Mouse (Mus musculus): ENCODE measurements at regions not wholly inside any gene's neighbourhood (a gene's known extent, or its start where the extent isn't known, plus 50 kb on each side); places are given as distances from the start of the nearest gene placed in this dataset.
A peak's percentile ranks its signal among the peaks of the same experiment; 100 is the strongest.
"Not testable (repeated sequence)": the region's sequence is repeated elsewhere in the genome, so short reads cannot be mapped to it uniquely, and the experiment has no call there.

GRCm38 (mm10) chr17:94866630-94867029 is 116.8 kb upstream of the Mettl4 start:
- Histone ChIP-seq H3K27ac (replicated peaks; ENCODE audit: insufficient read depth, low read depth, low read length) (no peak overlapping the region), H3K9ac (ENCODE audit: low read depth, low read length) (no peak overlapping the region), H3K79me2 (ENCODE audit: control insufficient read depth, insufficient read depth, low read length) (no peaks in the 10 kb centered on the region), H3K27me3 (ENCODE audit: control insufficient read depth, insufficient read depth, low read length) (no peaks in the 10 kb centered on the region), H3K36me3 (ENCODE audit: control insufficient read depth, insufficient read depth, low read length) (no peaks in the 10 kb centered on the region; the same call in 1 of the 2 replicates), H3K4me1 (ENCODE audit: control insufficient read depth, insufficient read depth, low read length) (no peaks in the 10 kb centered on the region), H3K4me3 (ENCODE audit: insufficient read depth, low read depth, low read length) (no peak overlapping the region)
- DNase-seq (ENCODE audit: extremely low read depth, low read depth, low spot score), result no peak
- WGBS, result 95% methylated on average over 1 of the region's 1 CpGs
- TF ChIP-seq CTCF (IDR thresholded peaks at IDR 0.05; ENCODE audit: low read depth, low read length) (no peak), POLR2A (IDR thresholded peaks at IDR 0.05; ENCODE audit: extremely low read depth, insufficient read depth, low read length) (no peak)

DNA sequence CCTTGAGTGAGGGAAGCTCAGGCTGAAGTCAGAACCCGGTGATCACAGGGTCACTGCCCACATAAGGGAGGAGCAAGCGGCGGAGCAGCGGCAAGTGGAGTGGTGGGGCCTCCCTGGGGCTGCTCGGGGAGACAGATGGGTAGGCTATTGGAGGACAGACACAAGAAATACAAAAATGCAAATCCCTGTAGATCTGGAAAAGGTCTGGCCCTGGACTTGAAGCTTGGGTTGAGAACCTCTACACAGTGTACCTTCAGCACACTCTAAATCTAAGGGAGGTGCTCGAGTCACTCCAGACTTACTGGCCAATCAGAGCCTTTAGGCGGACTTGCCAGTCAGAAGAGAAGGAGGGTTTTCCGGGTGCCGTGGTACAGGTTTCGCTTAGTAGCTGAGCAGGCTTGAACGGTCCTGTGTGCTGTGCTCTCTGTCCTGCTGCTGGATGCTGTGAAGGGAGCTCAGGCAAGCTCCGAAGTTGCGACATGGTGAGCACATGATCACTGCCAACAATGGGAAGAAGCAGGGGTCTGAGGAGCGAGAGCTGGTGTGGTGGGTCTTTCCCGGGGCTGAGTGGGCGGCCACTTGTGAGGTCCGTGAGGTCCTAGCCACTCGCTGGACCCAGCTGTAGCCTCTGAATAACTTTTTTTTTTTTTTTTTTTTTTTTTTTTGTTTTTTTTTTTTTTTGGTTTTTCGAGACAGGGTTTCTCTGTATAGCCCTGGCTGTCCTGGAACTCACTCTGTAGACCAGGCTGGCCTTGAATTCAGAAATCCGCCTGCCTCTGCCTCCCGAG is 114.9 kb upstream of the Mettl4 start:
- H3K27ac ChIP-seq (replicated peaks; ENCODE audit: insufficient read depth, low read depth, low read length), result peak overlapping the region; percentile 77
- DNase-seq (ENCODE audit: extremely low read depth, low read depth, low spot score), result peak; percentile 96
- peak; percentile 66 for TF ChIP-seq POLR2A (IDR thresholded peaks at IDR 0.05; ENCODE audit: extremely low read depth, insufficient read depth, low read length)
- H3K36me3 ChIP-seq (ENCODE audit: control insufficient read depth, insufficient read depth, low read length); H3K4me1 ChIP-seq (ENCODE audit: control insufficient read depth, insufficient read depth, low read length); H3K79me2 ChIP-seq (ENCODE audit: control insufficient read depth, insufficient read depth, low read length); H3K27me3 ChIP-seq (ENCODE audit: control insufficient read depth, insufficient read depth, low read length): not testable (repeated sequence)
- H3K4me3 ChIP-seq (ENCODE audit: insufficient read depth, low read depth, low read length), result peak overlapping the region; percentile 67
- WGBS, result 9% methylated on average over 20 of the region's 21 CpGs
- H3K9ac ChIP-seq (ENCODE audit: low read depth, low read length), result peak overlapping the region; percentile 62

DNA sequence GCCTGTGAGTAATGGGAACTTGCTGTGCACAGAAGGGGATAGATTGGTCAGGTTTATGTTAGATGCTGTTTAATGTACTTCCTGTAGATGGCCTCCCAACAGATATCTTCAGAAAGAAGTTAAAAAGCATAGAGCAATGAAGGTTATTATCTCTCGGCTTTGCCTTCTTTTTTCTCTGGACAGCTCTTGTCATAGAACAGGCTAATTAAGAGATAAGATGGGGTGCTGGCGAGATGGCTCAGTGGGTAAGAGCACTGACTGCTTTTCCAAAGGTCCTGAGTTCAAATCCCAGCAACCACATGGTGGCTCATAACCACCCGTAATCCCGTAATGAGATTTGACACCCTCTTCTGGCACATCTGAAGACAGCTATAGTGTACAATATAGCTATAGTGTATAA is 104.9 kb upstream of the Mettl4 start:
- 90% methylated on average over 4 of the region's 4 CpGs for WGBS
- H3K27me3 ChIP-seq (ENCODE audit: control insufficient read depth, insufficient read depth, low read length); H3K4me3 ChIP-seq (ENCODE audit: insufficient read depth, low read depth, low read length); H3K9ac ChIP-seq (ENCODE audit: low read depth, low read length); H3K36me3 ChIP-seq (ENCODE audit: control insufficient read depth, insufficient read depth, low read length); H3K4me1 ChIP-seq (ENCODE audit: control insufficient read depth, insufficient read depth, low read length); H3K79me2 ChIP-seq (ENCODE audit: control insufficient read depth, insufficient read depth, low read length); H3K27ac ChIP-seq (replicated peaks; ENCODE audit: insufficient read depth, low read depth, low read length); DNase-seq (ENCODE audit: extremely low read depth, low read depth, low spot score): not testable (repeated sequence)

DNA sequence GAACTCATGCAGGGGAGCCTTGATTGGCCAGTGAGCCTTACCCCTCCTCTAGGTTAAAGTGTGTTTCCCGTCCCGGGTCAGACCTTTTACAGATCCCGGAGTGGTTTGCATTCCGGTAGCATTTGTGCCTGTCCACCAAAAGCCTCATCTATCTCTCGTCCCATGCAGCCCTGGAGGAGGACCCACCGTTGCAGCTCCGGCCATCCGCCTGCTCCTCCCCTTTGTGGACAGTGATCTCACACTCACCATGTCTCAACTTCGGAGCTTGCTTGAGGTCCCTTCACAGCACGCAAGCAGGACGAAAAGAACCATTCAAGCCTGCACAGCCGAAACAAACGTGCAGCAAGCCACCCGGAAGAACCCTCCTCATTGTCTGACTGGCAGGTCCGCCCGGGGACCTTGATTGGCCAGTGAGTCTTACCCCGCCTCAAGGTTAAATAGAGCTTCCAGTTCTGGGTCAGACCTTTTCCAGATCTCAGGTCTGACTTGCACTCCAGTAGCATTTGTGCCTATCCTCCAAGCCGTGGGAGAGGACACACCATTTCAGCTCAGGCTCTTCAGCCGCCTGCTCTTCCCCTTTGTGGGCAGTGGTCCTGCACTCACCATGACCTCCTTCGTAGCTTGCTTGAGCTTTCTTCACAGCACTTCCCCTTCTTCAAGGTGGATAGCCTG is 84.8 kb upstream of the Mettl4 start:
- no peaks in the 10 kb centered on the region for H3K27me3 ChIP-seq (ENCODE audit: control insufficient read depth, insufficient read depth, low read length)
- H3K79me2 ChIP-seq (ENCODE audit: control insufficient read depth, insufficient read depth, low read length), result peaks cover 3% of the 10 kb centered on the region; the same call in 1 of the 2 replicates
- TF ChIP-seq POLR2A (IDR thresholded peaks at IDR 0.05; ENCODE audit: extremely low read depth, insufficient read depth, low read length), result no peak
- no peak for TF ChIP-seq CTCF (IDR thresholded peaks at IDR 0.05; ENCODE audit: low read depth, low read length)
- DNase-seq (ENCODE audit: extremely low read depth, low read depth, low spot score), result peak; percentile 84
- 1% methylated on average over 20 of the region's 20 CpGs for WGBS
- H3K9ac ChIP-seq (ENCODE audit: low read depth, low read length), result peak overlapping the region; percentile 70
- no peaks in the 10 kb centered on the region for H3K4me1 ChIP-seq (ENCODE audit: control insufficient read depth, insufficient read depth, low read length)
- H3K4me3 ChIP-seq (ENCODE audit: insufficient read depth, low read depth, low read length), result peak overlapping the region; percentile 72
- peak overlapping the region; percentile 43 for H3K27ac ChIP-seq (replicated peaks; ENCODE audit: insufficient read depth, low read depth, low read length)
- no peaks in the 10 kb centered on the region for H3K36me3 ChIP-seq (ENCODE audit: control insufficient read depth, insufficient read depth, low read length)

DNA sequence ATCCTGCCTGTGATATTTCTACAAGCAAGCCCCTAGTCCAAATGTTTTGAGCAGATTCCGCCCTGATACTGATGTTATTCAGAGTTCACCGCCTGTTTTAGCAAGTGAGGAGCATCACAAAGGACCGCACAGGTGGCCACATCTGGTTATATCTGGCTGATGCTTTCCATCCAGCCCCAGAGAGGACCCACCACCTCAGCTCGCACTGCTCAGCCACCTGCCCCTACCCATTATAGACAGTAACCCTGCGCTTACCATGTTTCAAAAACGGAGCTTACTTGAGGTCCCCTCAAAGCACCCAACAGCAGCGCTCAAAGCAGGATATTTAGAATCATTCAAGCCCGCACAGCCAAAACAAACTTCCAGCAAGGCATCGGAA is 84.2 kb upstream of the Mettl4 start:
- peak overlapping the region; percentile 14 for H3K27ac ChIP-seq (replicated peaks; ENCODE audit: insufficient read depth, low read depth, low read length)
- not testable (repeated sequence) for H3K27me3 ChIP-seq (ENCODE audit: control insufficient read depth, insufficient read depth, low read length); H3K79me2 ChIP-seq (ENCODE audit: control insufficient read depth, insufficient read depth, low read length); H3K36me3 ChIP-seq (ENCODE audit: control insufficient read depth, insufficient read depth, low read length); H3K4me1 ChIP-seq (ENCODE audit: control insufficient read depth, insufficient read depth, low read length); DNase-seq (ENCODE audit: extremely low read depth, low read depth, low spot score)
- WGBS, result 3% methylated on average over 9 of the region's 9 CpGs
- H3K4me3 ChIP-seq (ENCODE audit: insufficient read depth, low read depth, low read length), result peak overlapping the region; percentile 72
- H3K9ac ChIP-seq (ENCODE audit: low read depth, low read length), result peak overlapping the region; percentile 60

GRCm38 (mm10) chr17:94826415-94826814 is 76.6 kb upstream of the Mettl4 start:
- WGBS, result 96% methylated on average over 1 of the region's 1 CpGs
- not testable (repeated sequence) for H3K4me3 ChIP-seq (ENCODE audit: insufficient read depth, low read depth, low read length); H3K79me2 ChIP-seq (ENCODE audit: control insufficient read depth, insufficient read depth, low read length); H3K9ac ChIP-seq (ENCODE audit: low read depth, low read length); H3K27me3 ChIP-seq (ENCODE audit: control insufficient read depth, insufficient read depth, low read length); H3K36me3 ChIP-seq (ENCODE audit: control insufficient read depth, insufficient read depth, low read length); H3K27ac ChIP-seq (replicated peaks; ENCODE audit: insufficient read depth, low read depth, low read length); DNase-seq (ENCODE audit: extremely low read depth, low read depth, low spot score); H3K4me1 ChIP-seq (ENCODE audit: control insufficient read depth, insufficient read depth, low read length)

Measured in liver, adult 2 months (tissue).